Mouse (Mus musculus): ENCODE measurements around the gene Pcp4. TPM values are rescaled to one million over a fixed set of nuclear protein-coding genes. Genes with fewer than 3 reads are reported as not detected.

The Pcp4 gene
- 64.2 TPM for polyA plus RNA-seq (2014; fragmentation: Illumina TruSeq; extraction: RNeasy Lipid Tissue Mini Kit (QIAGEN cat#74804); ENCODE audit: low replicate concordance)

DNA sequence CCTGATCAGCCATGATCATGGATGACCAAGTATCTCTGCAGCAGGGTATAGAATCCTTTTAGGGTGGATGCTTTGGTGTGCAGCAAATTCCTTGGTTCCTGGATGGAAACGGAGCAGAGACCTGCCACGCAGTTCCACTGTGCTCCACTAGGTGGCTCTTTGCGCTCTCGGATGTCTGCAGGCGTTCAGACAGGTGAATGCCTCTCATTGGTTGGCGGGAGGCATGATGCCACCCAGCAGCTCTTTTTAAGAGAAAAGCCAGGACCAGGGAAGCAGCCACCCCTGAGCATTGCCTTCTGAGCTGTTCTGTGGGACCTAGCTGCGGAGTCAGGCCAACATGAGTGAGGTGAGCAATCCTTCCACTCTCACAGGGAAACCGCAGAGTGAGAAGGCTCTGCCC is at the start of gene Pcp4:
Pcp4 (plus strand) TSS at position 162 of the 400 bp plus-strand sequence.

DNA sequence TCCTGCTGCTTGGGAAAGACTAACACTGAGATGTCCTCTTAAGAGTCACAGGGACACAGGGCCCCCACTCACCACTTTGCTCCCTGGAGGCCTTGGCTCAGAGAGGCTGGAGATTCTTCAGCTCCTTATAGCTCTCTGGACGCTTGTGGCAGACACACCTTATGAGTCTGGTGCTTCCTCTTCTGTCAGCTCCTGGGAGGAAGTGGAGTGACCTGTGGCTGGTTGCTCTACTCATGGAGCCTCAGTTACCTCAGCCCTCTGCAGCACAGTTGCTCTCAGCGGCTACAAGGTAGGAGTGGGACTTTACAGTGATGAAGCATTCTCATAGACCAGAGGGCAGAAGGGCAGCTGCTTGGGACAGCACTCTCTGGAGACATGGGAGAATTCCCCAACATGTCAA is 23.9 kb upstream of the Pcp4 start, which contains the start of gene Itgb2l:
Itgb2l (minus strand) TSS at position 152 of the 400 bp plus-strand sequence.

Other genes starting within 250 kb of the Pcp4 start
- gene B3galt5, start 231.8 kb upstream of the Pcp4 start, polyA plus RNA-seq (2014; fragmentation: Illumina TruSeq; extraction: RNeasy Lipid Tissue Mini Kit (QIAGEN cat#74804); ENCODE audit: low replicate concordance) = 2.2 TPM
- gene Itgb2l, start 24.0 kb upstream of the Pcp4 start, polyA plus RNA-seq (2014; fragmentation: Illumina TruSeq; extraction: RNeasy Lipid Tissue Mini Kit (QIAGEN cat#74804); ENCODE audit: low replicate concordance) = not detected